Mouse (Mus musculus): ENCODE measurements around the gene Tead1. TPM values are rescaled to one million over a fixed set of nuclear protein-coding genes. Genes with fewer than 3 reads are reported as not detected.

Gene Tead1
- polyA plus RNA-seq, 1 experiment from 2014 or later = 18.9 TPM

GRCm38 (mm10) chr7:112787281-112787680 lies 108.2 kb downstream of the Tead1 start:
- Histone ChIP-seq H3K9me3 (replicated peaks; ENCODE audit: control insufficient read depth, low read length) (no peaks in the 10 kb centered on the region), H3K27me3 (ENCODE audit: control insufficient read depth, insufficient read depth, low read length) (no peaks in the 10 kb centered on the region), H3K4me3 (replicated peaks; ENCODE audit: low read length) (no peak overlapping the region), H3K36me3 (ENCODE audit: control insufficient read depth, insufficient read depth, low read length) (no peaks in the 10 kb centered on the region), H3K9ac (ENCODE audit: low read length) (no peak overlapping the region), H3K27ac (ENCODE audit: low read length) (0 out of 2 replicates have a peak overlapping the region, but pooled peaks have one; percentile 20), H3K4me1 (ENCODE audit: control insufficient read depth, insufficient read depth, low read length) (peaks cover 39% of the 10 kb centered on the region), H3K4me2 (ENCODE audit: low read depth, low read length) (no peak overlapping the region)
- 67% methylated on average over 7 of the region's 7 CpGs for WGBS
- ATAC-seq (ENCODE audit: insufficient read depth, low FRiP score) = no peak

- 28% methylated on average over 7 of the region's 7 CpGs for WGBS
- Histone ChIP-seq H3K4me2 (ENCODE audit: low read depth, low read length) (0 out of 2 replicates have a peak overlapping the region, but pooled peaks have one; percentile 3), H3K9ac (ENCODE audit: low read length) (no peak overlapping the region), H3K36me3 (ENCODE audit: control insufficient read depth, insufficient read depth, low read length) (no peaks in the 10 kb centered on the region), H3K9me3 (replicated peaks; ENCODE audit: control insufficient read depth, low read length) (no peaks in the 10 kb centered on the region), H3K27me3 (ENCODE audit: control insufficient read depth, insufficient read depth, low read length) (no peaks in the 10 kb centered on the region), H3K27ac (ENCODE audit: low read length) (peak overlapping the region; percentile 59), H3K4me3 (replicated peaks; ENCODE audit: low read length) (no peak overlapping the region), H3K4me1 (ENCODE audit: control insufficient read depth, insufficient read depth, low read length) (peaks cover 42% of the 10 kb centered on the region)
- ATAC-seq (ENCODE audit: insufficient read depth, low FRiP score) = peak; percentile 92
These were observed 109.2 kb downstream of the Tead1 start for GRCm38 (mm10) chr7:112788321-112788751.

- Histone ChIP-seq H3K4me1 (ENCODE audit: control insufficient read depth, insufficient read depth, low read length) (peaks cover 55% of the 10 kb centered on the region), H3K4me2 (ENCODE audit: low read depth, low read length) (no peak overlapping the region), H3K9me3 (replicated peaks; ENCODE audit: control insufficient read depth, low read length) (no peaks in the 10 kb centered on the region), H3K36me3 (ENCODE audit: control insufficient read depth, insufficient read depth, low read length) (no peaks in the 10 kb centered on the region), H3K9ac (ENCODE audit: low read length) (no peak overlapping the region), H3K4me3 (replicated peaks; ENCODE audit: low read length) (no peak overlapping the region), H3K27ac (ENCODE audit: low read length) (no peak overlapping the region), H3K27me3 (ENCODE audit: control insufficient read depth, insufficient read depth, low read length) (no peaks in the 10 kb centered on the region)
- no peak for ATAC-seq (ENCODE audit: insufficient read depth, low FRiP score)
- WGBS = 76% methylated on average over 4 of the region's 4 CpGs
These were observed 110.6 kb downstream of the Tead1 start for GRCm38 (mm10) chr7:112789693-112790092.

- H3K36me3 ChIP-seq (ENCODE audit: control insufficient read depth, insufficient read depth, low read length) = no peaks in the 10 kb centered on the region
- no peaks in the 10 kb centered on the region for H3K27me3 ChIP-seq (ENCODE audit: control insufficient read depth, insufficient read depth, low read length)
- H3K4me3 ChIP-seq (replicated peaks; ENCODE audit: low read length) = no peak overlapping the region
- peaks cover 57% of the 10 kb centered on the region for H3K4me1 ChIP-seq (ENCODE audit: control insufficient read depth, insufficient read depth, low read length)
- 41% methylated on average over 2 of the region's 2 CpGs for WGBS
- H3K9ac ChIP-seq (ENCODE audit: low read length) = no peak overlapping the region
- H3K4me2 ChIP-seq (ENCODE audit: low read depth, low read length) = no peak overlapping the region
- H3K27ac ChIP-seq (ENCODE audit: low read length) = no peak overlapping the region
- H3K9me3 ChIP-seq (replicated peaks; ENCODE audit: control insufficient read depth, low read length) = no peaks in the 10 kb centered on the region
- no peak for ATAC-seq (ENCODE audit: insufficient read depth, low FRiP score)
These were observed 111.2 kb downstream of the Tead1 start for GRCm38 (mm10) chr7:112790334-112790733.

GRCm38 (mm10) chr7:112792679-112793078 lies 113.6 kb downstream of the Tead1 start:
- Histone ChIP-seq H3K27me3 (ENCODE audit: control insufficient read depth, insufficient read depth, low read length) (no peaks in the 10 kb centered on the region), H3K4me1 (ENCODE audit: control insufficient read depth, insufficient read depth, low read length) (peaks cover 41% of the 10 kb centered on the region), H3K9ac (ENCODE audit: low read length) (no peak overlapping the region), H3K36me3 (ENCODE audit: control insufficient read depth, insufficient read depth, low read length) (no peaks in the 10 kb centered on the region), H3K9me3 (replicated peaks; ENCODE audit: control insufficient read depth, low read length) (no peaks in the 10 kb centered on the region), H3K4me2 (ENCODE audit: low read depth, low read length) (no peak overlapping the region), H3K4me3 (replicated peaks; ENCODE audit: low read length) (no peak overlapping the region), H3K27ac (ENCODE audit: low read length) (no peak overlapping the region)
- no peak for ATAC-seq (ENCODE audit: insufficient read depth, low FRiP score)
- WGBS = 84% methylated on average over 6 of the region's 6 CpGs

- Histone ChIP-seq H3K4me1 (ENCODE audit: control insufficient read depth, insufficient read depth, low read length) (peaks cover 29% of the 10 kb centered on the region), H3K36me3 (ENCODE audit: control insufficient read depth, insufficient read depth, low read length) (no peaks in the 10 kb centered on the region), H3K9me3 (replicated peaks; ENCODE audit: control insufficient read depth, low read length) (no peaks in the 10 kb centered on the region), H3K27ac (ENCODE audit: low read length) (no peak overlapping the region), H3K4me3 (replicated peaks; ENCODE audit: low read length) (no peak overlapping the region), H3K9ac (ENCODE audit: low read length) (no peak overlapping the region), H3K4me2 (ENCODE audit: low read depth, low read length) (no peak overlapping the region), H3K27me3 (ENCODE audit: control insufficient read depth, insufficient read depth, low read length) (no peaks in the 10 kb centered on the region)
- 35% methylated on average over 7 of the region's 7 CpGs for WGBS
- no peak for ATAC-seq (ENCODE audit: insufficient read depth, low FRiP score)
These were observed 114.8 kb downstream of the Tead1 start for GRCm38 (mm10) chr7:112793903-112794302.

- Histone ChIP-seq H3K4me2 (ENCODE audit: low read depth, low read length) (no peak overlapping the region), H3K4me1 (ENCODE audit: control insufficient read depth, insufficient read depth, low read length) (peaks cover 25% of the 10 kb centered on the region), H3K9me3 (replicated peaks; ENCODE audit: control insufficient read depth, low read length) (no peaks in the 10 kb centered on the region), H3K9ac (ENCODE audit: low read length) (no peak overlapping the region), H3K27me3 (ENCODE audit: control insufficient read depth, insufficient read depth, low read length) (no peaks in the 10 kb centered on the region), H3K36me3 (ENCODE audit: control insufficient read depth, insufficient read depth, low read length) (no peaks in the 10 kb centered on the region), H3K4me3 (replicated peaks; ENCODE audit: low read length) (no peak overlapping the region), H3K27ac (ENCODE audit: low read length) (no peak overlapping the region)
- WGBS = 16% methylated on average over 2 of the region's 2 CpGs
- ATAC-seq (ENCODE audit: insufficient read depth, low FRiP score) = 0 out of 2 replicates have a peak, but pooled peaks have one; percentile 27
These were observed 115.4 kb downstream of the Tead1 start for GRCm38 (mm10) chr7:112794481-112794880.

GRCm38 (mm10) chr7:112797526-112798321 lies 118.6 kb downstream of the Tead1 start:
- Histone ChIP-seq H3K27ac (ENCODE audit: low read length) (no peak overlapping the region), H3K4me2 (ENCODE audit: low read depth, low read length) (no peak overlapping the region), H3K4me3 (replicated peaks; ENCODE audit: low read length) (no peak overlapping the region), H3K9ac (ENCODE audit: low read length) (no peak overlapping the region), H3K27me3 (ENCODE audit: control insufficient read depth, insufficient read depth, low read length) (no peaks in the 10 kb centered on the region), H3K4me1 (ENCODE audit: control insufficient read depth, insufficient read depth, low read length) (peaks cover 36% of the 10 kb centered on the region), H3K9me3 (replicated peaks; ENCODE audit: control insufficient read depth, low read length) (no peaks in the 10 kb centered on the region), H3K36me3 (ENCODE audit: control insufficient read depth, insufficient read depth, low read length) (no peaks in the 10 kb centered on the region)
- WGBS = 73% methylated on average over 8 of the region's 8 CpGs
- no peak for ATAC-seq (ENCODE audit: insufficient read depth, low FRiP score)

GRCm38 (mm10) chr7:112801706-112802105 lies 122.6 kb downstream of the Tead1 start:
- 58% methylated on average over 8 of the region's 8 CpGs for WGBS
- Histone ChIP-seq H3K9ac (ENCODE audit: low read length) (no peak overlapping the region), H3K27me3 (ENCODE audit: control insufficient read depth, insufficient read depth, low read length) (no peaks in the 10 kb centered on the region), H3K4me1 (ENCODE audit: control insufficient read depth, insufficient read depth, low read length) (peaks cover 34% of the 10 kb centered on the region), H3K27ac (ENCODE audit: low read length) (peak overlapping the region; percentile 11; the same call in 1 of the 2 replicates), H3K4me3 (replicated peaks; ENCODE audit: low read length) (no peak overlapping the region), H3K4me2 (ENCODE audit: low read depth, low read length) (no peak overlapping the region), H3K9me3 (replicated peaks; ENCODE audit: control insufficient read depth, low read length) (no peaks in the 10 kb centered on the region), H3K36me3 (ENCODE audit: control insufficient read depth, insufficient read depth, low read length) (no peaks in the 10 kb centered on the region)
- ATAC-seq (ENCODE audit: insufficient read depth, low FRiP score) = no peak

Data from stomach, embryonic 16.5 days (tissue).